Mouse (Mus musculus): Measurements from ENCODE around the gene Ltb4r1.

The Ltb4r1 gene

GRCm38 (mm10) chr14:55765696-55766095, at the start of gene Ltb4r1:
Gene Ltb4r1, plus strand, starts transcription at chr14:55765962.
- no peak for DNase-seq (ENCODE audit: low spot score)

DNA sequence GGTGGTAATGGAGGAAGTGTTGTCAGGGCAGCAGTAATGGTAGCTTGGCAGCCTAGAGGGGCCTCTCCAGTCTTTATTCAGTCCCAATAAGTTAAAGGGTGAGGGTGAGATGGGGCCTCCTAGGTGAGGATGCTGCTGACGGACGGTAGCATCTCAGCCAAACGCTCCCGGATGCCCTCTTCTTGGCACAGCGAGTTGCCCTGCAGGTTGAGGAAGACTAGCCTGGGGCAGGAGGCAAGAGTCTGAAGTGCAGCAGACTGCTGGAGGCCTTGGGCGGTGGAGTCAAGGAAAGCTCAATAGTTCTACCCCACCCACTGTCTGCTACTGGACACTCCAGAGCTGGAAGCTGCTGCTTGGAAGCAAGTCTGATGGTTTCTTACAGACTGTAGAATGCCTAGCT, 49.5 kb upstream of the Ltb4r1 start:
- DNase-seq (ENCODE audit: low spot score) = no peak

GRCm38 (mm10) chr14:55716884-55717283, 48.9 kb upstream of the Ltb4r1 start:
- no peak for DNase-seq (ENCODE audit: low spot score)

DNA sequence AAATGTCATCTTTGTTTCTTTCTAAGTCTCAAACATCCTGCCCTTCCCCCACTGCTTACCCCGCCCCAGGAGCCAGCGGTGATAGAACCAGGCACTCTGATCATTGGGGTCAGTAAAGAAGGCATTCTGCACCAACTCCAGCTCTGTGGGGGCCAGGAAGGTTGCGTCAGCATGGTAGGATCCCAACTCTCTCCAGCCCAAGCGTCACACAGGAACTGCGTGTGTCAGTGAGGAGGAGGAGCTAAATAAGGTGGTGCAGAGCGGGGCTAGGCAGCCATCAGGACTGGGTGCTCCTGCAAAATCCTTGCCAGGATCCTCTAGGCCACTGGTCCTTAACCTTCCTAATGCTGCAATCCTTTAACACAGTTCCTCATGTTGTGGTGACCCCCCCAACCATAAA, 46.0 kb upstream of the Ltb4r1 start:
- DNase-seq (ENCODE audit: low spot score) = no peak

DNA sequence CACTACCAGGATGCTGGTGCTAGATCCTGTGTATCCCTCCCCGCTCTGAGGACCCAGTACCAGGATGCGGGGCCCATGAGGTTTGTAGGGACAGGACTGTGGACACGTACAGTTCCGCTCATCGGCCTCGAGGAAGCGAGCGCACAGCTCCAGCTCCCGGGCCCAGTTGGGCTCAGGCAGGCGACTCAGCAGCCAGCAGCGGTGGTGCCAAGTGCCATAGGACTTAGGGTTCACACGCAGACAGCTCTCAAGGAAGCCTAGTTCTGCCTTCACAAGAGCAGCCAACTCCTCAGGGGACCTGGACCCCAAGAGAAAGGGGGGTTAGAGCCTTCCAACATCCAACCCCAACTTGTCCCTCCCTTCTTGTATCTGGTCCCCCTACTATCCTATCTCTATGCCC, 45.1 kb upstream of the Ltb4r1 start:
- DNase-seq (ENCODE audit: low spot score) = no peak

- no peak for DNase-seq (ENCODE audit: low spot score)
Observed at GRCm38 (mm10) chr14:55721076-55721475, 44.7 kb upstream of the Ltb4r1 start.

DNA sequence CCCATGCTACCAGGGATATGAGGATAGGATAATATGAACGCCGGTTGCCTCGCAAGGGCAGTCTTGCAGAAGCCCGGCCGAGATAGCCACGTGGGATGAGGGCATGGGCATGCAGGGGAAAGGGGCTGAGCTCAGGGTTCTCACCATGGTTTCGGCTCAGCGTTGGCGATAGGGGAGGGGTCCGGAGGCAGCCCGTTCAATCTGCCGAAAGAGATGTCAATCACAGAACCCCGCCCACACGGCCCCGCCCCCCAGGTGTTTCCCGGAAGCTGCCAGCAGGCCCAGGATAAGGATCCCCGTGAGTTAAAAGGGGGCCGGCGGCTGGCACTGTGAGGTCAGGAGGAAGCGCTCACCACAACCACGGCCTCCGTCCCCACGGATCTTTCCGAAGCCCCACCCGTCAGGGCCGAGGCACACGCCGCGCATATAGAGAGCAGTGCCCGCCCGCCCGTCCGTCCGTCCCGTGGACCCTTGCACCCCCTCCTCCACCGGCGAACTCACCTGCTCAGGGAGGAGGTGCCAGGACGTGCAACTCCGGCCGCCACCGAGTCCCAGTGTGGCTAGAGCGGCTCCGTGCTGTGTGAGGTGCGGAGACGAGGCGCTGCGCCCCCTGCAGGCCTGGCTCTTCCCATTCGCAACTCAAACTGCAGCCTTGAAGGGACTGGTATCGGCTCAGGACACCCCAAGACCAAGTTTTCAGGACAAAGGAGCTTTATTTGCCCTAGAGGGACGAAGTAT, 43.9 kb upstream of the Ltb4r1 start, which contains the start of gene Rabggta:
Gene Rabggta, minus strand, starts transcription at position 564 of the 738 bp plus-strand sequence.
- DNase-seq (ENCODE audit: low spot score) = peak; percentile 95

GRCm38 (mm10) chr14:55722438-55722945, 43.3 kb upstream of the Ltb4r1 start:
- DNase-seq (ENCODE audit: low spot score) = no peak

GRCm38 (mm10) chr14:55723433-55723832, 42.3 kb upstream of the Ltb4r1 start:
- DNase-seq (ENCODE audit: low spot score) = no peak

DNA sequence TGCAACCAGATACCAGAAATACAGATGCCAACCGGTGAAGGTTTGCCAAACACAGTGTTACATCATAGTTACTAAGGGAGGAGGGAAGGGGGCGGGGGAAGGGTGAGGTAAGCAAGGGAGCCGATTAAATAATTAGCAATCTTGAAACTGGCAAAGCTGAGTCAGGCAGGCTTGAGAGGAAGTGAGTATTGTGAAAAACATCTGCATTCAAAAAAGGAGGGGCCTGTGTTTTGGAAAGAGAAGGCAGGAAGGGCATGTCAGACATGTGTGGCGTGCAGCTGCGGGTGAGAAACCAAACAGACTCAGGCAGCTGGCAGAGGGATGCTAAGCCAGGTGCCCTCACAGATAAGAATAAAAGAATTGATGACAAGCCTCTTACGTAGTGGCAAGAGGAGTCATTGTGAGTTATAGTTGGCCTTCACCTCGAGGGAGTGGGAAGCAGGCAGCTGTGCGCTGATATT, 41.3 kb upstream of the Ltb4r1 start:
- no peak for DNase-seq (ENCODE audit: low spot score)

DNA sequence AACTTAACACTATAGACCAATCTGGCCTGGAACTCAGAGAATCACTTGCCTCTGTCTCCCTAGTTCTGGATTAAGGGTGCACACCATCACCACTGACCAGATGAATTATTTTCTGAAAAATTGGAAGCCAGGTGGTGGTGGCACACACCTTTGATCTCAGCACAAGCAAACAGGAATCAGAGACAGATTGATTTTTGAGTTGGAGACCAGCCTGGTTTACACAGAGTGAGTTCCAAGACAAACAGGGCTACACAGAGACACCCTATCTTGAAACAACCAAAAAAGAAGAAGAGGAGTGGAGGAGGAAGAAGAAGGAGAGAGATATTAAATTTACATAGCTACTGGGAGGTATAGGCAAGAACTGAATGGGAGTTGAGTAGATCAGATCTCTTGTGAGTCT, 39.5 kb upstream of the Ltb4r1 start:
- DNase-seq (ENCODE audit: low spot score) = no peak

DNA sequence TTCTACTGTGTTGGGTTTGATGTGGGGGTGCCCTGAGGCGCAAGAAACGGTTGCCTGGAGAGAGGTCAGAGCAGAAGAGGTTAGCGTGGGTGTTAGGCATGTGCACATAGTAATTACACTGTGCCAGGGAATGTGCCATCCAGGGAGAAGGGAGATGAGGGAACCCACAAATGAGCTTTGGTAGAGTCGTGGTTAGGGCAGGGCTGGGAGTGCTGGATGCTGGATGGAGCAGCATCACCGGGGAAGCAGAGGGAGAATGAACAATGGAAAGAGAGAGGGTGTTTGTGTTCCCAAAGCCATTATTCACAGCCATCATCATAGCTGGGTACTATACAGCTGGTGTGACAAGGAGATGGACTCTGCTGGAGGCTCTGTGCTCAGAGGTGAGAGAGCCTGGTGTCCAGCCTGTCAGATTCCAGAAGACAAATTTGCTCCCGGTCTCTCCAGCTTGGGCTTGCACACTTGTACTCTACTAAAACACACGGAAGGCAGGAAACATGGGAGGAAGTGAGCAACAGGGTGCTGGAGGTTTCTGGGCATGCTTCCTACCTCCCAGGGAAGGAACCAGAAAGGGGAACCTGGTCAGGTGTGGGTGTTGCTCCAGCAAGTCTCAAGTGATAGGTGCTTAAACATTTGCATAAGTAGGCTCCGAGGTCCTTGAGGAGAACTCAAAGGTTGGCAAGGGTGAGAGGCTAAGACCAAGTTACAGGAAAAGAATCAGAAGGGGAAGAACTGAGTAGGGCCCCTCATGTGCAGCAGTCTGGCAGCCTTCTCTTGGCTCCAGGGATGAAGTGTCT, 37.7 kb upstream of the Ltb4r1 start:
- DNase-seq (ENCODE audit: low spot score) = no peak

GRCm38 (mm10) chr14:55730116-55730515, 35.6 kb upstream of the Ltb4r1 start:
- no peak for DNase-seq (ENCODE audit: low spot score)

DNA sequence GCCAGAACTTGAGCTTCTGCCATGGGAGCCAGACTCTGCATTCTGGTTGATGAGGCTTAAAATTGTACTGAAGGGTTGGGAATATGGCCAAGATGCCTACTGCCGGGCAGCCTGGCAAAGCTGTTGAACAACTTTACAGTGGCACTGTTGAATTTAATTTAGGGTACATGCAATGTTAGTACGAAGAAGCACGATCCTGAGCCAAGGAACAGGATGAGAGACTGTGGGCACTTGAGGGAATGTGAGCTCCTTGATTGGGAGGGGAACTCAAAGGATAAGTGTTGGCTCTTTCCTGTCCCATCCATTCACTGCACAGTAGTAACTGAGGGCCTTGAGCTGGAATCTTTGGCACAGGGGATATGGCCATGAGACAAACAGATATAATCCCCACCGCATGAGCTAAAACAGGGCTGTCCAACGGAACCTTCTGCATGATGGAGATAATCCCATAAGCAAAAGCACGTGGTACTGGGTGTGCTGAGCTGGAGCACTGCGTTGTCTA, 35.2 kb upstream of the Ltb4r1 start:
- DNase-seq (ENCODE audit: low spot score) = no peak

GRCm38 (mm10) chr14:55733889-55734288, 31.9 kb upstream of the Ltb4r1 start:
- no peak for DNase-seq (ENCODE audit: low spot score)

DNA sequence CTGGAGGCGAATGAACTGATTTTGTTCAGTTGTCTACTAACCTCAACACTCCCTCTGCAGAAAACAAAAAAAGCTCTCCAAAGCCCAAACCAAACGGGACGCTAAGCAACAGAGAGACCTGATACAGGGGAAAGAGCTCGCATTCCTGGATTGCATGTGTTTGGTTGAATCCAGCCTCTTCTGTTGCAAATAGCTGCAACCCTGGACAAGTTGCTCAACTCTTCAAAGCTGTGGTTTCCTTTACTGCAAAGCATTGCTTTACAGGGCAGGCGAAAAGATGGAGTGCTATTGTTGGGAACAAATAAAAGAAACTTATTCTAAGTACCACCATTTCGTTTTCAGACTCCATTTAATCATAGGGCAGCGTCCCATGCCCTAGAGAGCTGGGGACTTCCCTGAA, 30.9 kb upstream of the Ltb4r1 start:
- no peak for DNase-seq (ENCODE audit: low spot score)

DNA sequence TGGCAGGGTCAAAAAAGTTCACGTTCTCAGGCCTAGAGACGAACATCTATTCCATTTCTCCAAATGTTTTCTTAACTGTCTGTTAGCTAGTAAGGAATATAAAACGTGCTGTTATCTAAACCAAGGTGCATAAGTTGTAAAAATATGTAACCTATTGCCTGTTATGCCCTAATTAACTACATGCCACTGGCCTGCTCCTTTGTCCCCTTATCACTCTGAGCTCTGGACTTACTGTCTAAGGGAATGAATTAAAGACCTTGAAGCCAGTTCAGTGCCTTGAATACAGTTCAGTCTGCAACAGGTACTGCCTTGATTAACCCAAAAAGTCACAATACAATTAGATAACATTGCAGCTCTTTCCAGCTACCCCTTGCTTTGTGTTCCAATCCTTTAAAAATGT, 30.4 kb upstream of the Ltb4r1 start:
- DNase-seq (ENCODE audit: low spot score) = no peak

- DNase-seq (ENCODE audit: low spot score) = no peak
Observed at GRCm38 (mm10) chr14:55735758-55736157, 30.0 kb upstream of the Ltb4r1 start.

GRCm38 (mm10) chr14:55737086-55737687, 28.6 kb upstream of the Ltb4r1 start:
- no peak for DNase-seq (ENCODE audit: low spot score)

GRCm38 (mm10) chr14:55743711-55744110, 22.1 kb upstream of the Ltb4r1 start:
- peak; percentile 92 for DNase-seq (ENCODE audit: low spot score)

- DNase-seq (ENCODE audit: low spot score) = peak; percentile 88
Observed at GRCm38 (mm10) chr14:55745180-55745860, 20.4 kb upstream of the Ltb4r1 start, which contains the start of the genes Dhrs1 and Nop9. Gene Dhrs1, minus strand, starts transcription at chr14:55745690. Gene Nop9, plus strand, starts transcription at chr14:55745693.

GRCm38 (mm10) chr14:55745861-55746237, 19.9 kb upstream of the Ltb4r1 start:
- DNase-seq (ENCODE audit: low spot score) = no peak

Measured in embryo, embryonic 10.5 days (tissue).